Mouse (Mus musculus) hindbrain, embryonic 11.5 days (tissue): Measurements from ENCODE around the gene Ambra1. TPM values are rescaled to one million over a fixed set of nuclear protein-coding genes. Genes with fewer than 3 reads are reported as not detected.

Experiments
- ATAC-seq: fragments of 200-750 bp; cut with Nextera tagmentation; 2 replicates; pipeline ENCODE4 v1.8.0; 2017; ENCODE audit warnings: mild to moderate bottlenecking, moderate TSS enrichment, moderate library complexity; ENCODE audit not compliant: low FRiP score
- DNase-seq: peaks from one replicate; pipeline ENCODE4 v3.0.0-alpha.2; 2015; ENCODE audit warnings: low spot score
- H3K27ac ChIP-seq: fragments of 300-500 bp; sonication (generic); 2 replicates; pipeline ENCODE4 v1.5.1; 2014; ENCODE audit warnings: mild to moderate bottlenecking, low read depth, low read length
- H3K27me3 ChIP-seq: fragments of 300-500 bp; sonication (generic); 2 replicates; pipeline ENCODE4 v1.6.1; 2014; ENCODE audit warnings: mild to moderate bottlenecking, low read length, moderate library complexity, mixed read lengths; ENCODE audit not compliant: control insufficient read depth, insufficient read depth
- H3K36me3 ChIP-seq: fragments of 300-500 bp; sonication (generic); 2 replicates; pipeline ENCODE4 v1.6.1; 2014; ENCODE audit warnings: mild to moderate bottlenecking, low read length, moderate library complexity, mixed read lengths; ENCODE audit not compliant: control insufficient read depth, insufficient read depth
- H3K4me1 ChIP-seq: fragments of 300-500 bp; sonication (generic); replicated peaks from 2 replicates; pipeline ENCODE4 v1.6.1; 2014; ENCODE audit warnings: low read length, mixed read lengths; ENCODE audit not compliant: control insufficient read depth, insufficient read depth
- H3K4me2 ChIP-seq: fragments of 300-500 bp; sonication (generic); replicated peaks from 2 replicates; pipeline ENCODE4 v1.6.1; 2014; ENCODE audit warnings: mild to moderate bottlenecking, low read depth, low read length
- H3K4me3 ChIP-seq: fragments of 300-500 bp; sonication (generic); 2 replicates; pipeline ENCODE4 v1.5.1; 2014; ENCODE audit warnings: low read depth, low read length
- H3K9ac ChIP-seq: fragments of 300-500 bp; sonication (generic); 2 replicates; pipeline ENCODE4 v1.6.1; 2014; ENCODE audit warnings: low read depth, low read length
- H3K9me3 ChIP-seq: fragments of 300-500 bp; sonication (generic); 2 replicates; pipeline ENCODE4 v1.6.1; 2016; ENCODE audit warnings: low read length; ENCODE audit not compliant: control insufficient read depth
- WGBS: fragments of 180-500 bp; shearing (Covaris S2); extraction: QIAGEN DNeasy Blood & Tissue Kit; methylation state at CpG from one replicate; pipeline ENCODE4 v1.1.7; 2014; 5-methylcytosine and 5-hydroxymethylcytosine counted together
- polyA plus RNA-seq: library from polyadenylated mRNA; unstranded; fragments of >200 nt; fragmentation: Nextera tagmentation; extraction: Ambion mirVana; gene quantifications from 2 replicates; pipeline ENCODE4 v1.2.1, GENCODE M21; 2014

The Ambra1 gene
- polyA plus RNA-seq, 1 experiment from 2014 or later = 19.2 TPM

- no peak for ATAC-seq
- no peaks in the 10 kb centered on the region for H3K36me3 ChIP-seq
- no peaks in the 10 kb centered on the region for H3K27me3 ChIP-seq
- no peak overlapping the region for H3K4me2 ChIP-seq
- no peak for DNase-seq
- H3K9ac ChIP-seq = no peak overlapping the region
- WGBS = 86% methylated on average over 8 of the region's 8 CpGs
- no peak overlapping the region for H3K27ac ChIP-seq
- no peak overlapping the region for H3K4me3 ChIP-seq
- no peaks in the 10 kb centered on the region for H3K9me3 ChIP-seq
- H3K4me1 ChIP-seq = no peaks in the 10 kb centered on the region
Observed at GRCm38 (mm10) chr2:91870754-91871153, 140.8 kb downstream of the Ambra1 start.

- Histone ChIP-seq H3K4me3 (no peak overlapping the region), H3K36me3 (no peaks in the 10 kb centered on the region), H3K27me3 (no peaks in the 10 kb centered on the region), H3K9ac (no peak overlapping the region), H3K4me2 (no peak overlapping the region), H3K4me1 (no peaks in the 10 kb centered on the region), H3K27ac (no peak overlapping the region), H3K9me3 (no peaks in the 10 kb centered on the region)
- DNase-seq (no peak), ATAC-seq (no peak)
- 93% methylated on average over 1 of the region's 1 CpGs for WGBS
Observed at GRCm38 (mm10) chr2:91871225-91871624, 141.3 kb downstream of the Ambra1 start.

GRCm38 (mm10) chr2:91872658-91873057, 142.7 kb downstream of the Ambra1 start:
- Histone ChIP-seq H3K9ac (no peak overlapping the region), H3K27me3 (no peaks in the 10 kb centered on the region), H3K27ac (no peak overlapping the region), H3K36me3 (no peaks in the 10 kb centered on the region), H3K4me3 (no peak overlapping the region), H3K4me1 (no peaks in the 10 kb centered on the region), H3K4me2 (no peak overlapping the region), H3K9me3 (no peaks in the 10 kb centered on the region)
- DNase-seq (no peak), ATAC-seq (no peak)
- 99% methylated on average over 3 of the region's 3 CpGs for WGBS

- Histone ChIP-seq H3K9ac (no peak overlapping the region), H3K27me3 (no peaks in the 10 kb centered on the region), H3K4me3 (no peak overlapping the region), H3K36me3 (no peaks in the 10 kb centered on the region), H3K9me3 (no peaks in the 10 kb centered on the region), H3K4me1 (no peaks in the 10 kb centered on the region), H3K27ac (no peak overlapping the region), H3K4me2 (no peak overlapping the region)
- WGBS = 92% methylated on average over 9 of the region's 9 CpGs
- ATAC-seq = no peak
- no peak for DNase-seq
Observed at GRCm38 (mm10) chr2:91876000-91876805, 146.3 kb downstream of the Ambra1 start.

GRCm38 (mm10) chr2:91876806-91877140, 146.8 kb downstream of the Ambra1 start:
- H3K27me3 ChIP-seq = no peaks in the 10 kb centered on the region
- no peak overlapping the region for H3K4me2 ChIP-seq
- no peak overlapping the region for H3K27ac ChIP-seq
- H3K4me1 ChIP-seq = no peaks in the 10 kb centered on the region
- no peak overlapping the region for H3K9ac ChIP-seq
- H3K36me3 ChIP-seq = no peaks in the 10 kb centered on the region
- H3K4me3 ChIP-seq = no peak overlapping the region
- DNase-seq (no peak), ATAC-seq (no peak)
- 88% methylated on average over 2 of the region's 2 CpGs for WGBS
- no peaks in the 10 kb centered on the region for H3K9me3 ChIP-seq

- DNase-seq = no peak
- H3K4me3 ChIP-seq = no peak overlapping the region
- 83% methylated on average over 7 of the region's 7 CpGs for WGBS
- H3K27ac ChIP-seq = no peak overlapping the region
- H3K4me2 ChIP-seq = no peak overlapping the region
- no peak overlapping the region for H3K9ac ChIP-seq
- H3K27me3 ChIP-seq = no peaks in the 10 kb centered on the region
- no peaks in the 10 kb centered on the region for H3K9me3 ChIP-seq
- ATAC-seq = no peak
- H3K36me3 ChIP-seq = no peaks in the 10 kb centered on the region
- no peaks in the 10 kb centered on the region for H3K4me1 ChIP-seq
Observed at GRCm38 (mm10) chr2:91878387-91879180, 148.7 kb downstream of the Ambra1 start.

GRCm38 (mm10) chr2:91883961-91884360, 154.0 kb downstream of the Ambra1 start:
- DNase-seq (no peak), ATAC-seq (no peak)

GRCm38 (mm10) chr2:91884616-91885015, 154.7 kb downstream of the Ambra1 start:
- 84% methylated on average over 4 of the region's 4 CpGs for WGBS
- Histone ChIP-seq H3K27me3 (no peaks in the 10 kb centered on the region), H3K4me3 (no peak overlapping the region), H3K36me3 (peaks cover 7% of the 10 kb centered on the region; the same call in 1 of the 2 replicates), H3K4me1 (no peaks in the 10 kb centered on the region), H3K9me3 (no peaks in the 10 kb centered on the region), H3K4me2 (no peak overlapping the region), H3K9ac (no peak overlapping the region), H3K27ac (no peak overlapping the region)
- DNase-seq = no peak
- ATAC-seq = no peak

More at GRCm38 (mm10) chr2:91883961-91884360, 154.0 kb downstream of the Ambra1 start:
- H3K9ac ChIP-seq = no peak overlapping the region
- no peak overlapping the region for H3K4me3 ChIP-seq
- no peaks in the 10 kb centered on the region for H3K4me1 ChIP-seq
- H3K4me2 ChIP-seq = no peak overlapping the region
- no peaks in the 10 kb centered on the region for H3K27me3 ChIP-seq
- H3K9me3 ChIP-seq = no peaks in the 10 kb centered on the region
- peaks cover 7% of the 10 kb centered on the region; the same call in 1 of the 2 replicates for H3K36me3 ChIP-seq
- no peak overlapping the region for H3K27ac ChIP-seq
- WGBS = 86% methylated on average over 4 of the region's 4 CpGs
